Mouse (Mus musculus) olfactory bulb, adult 2 months (tissue): ENCODE measurements around the gene Cntnap2. TPM values are rescaled to one million over a fixed set of nuclear protein-coding genes. Genes with fewer than 3 reads are reported as not detected.

ENCODE experiments used
- H3K27ac ChIP-seq: fragments of 200-500 bp; 2 replicates; pipeline ENCODE4 v1.5.1; 2012; ENCODE audit warnings: low read depth, low read length; ENCODE audit not compliant: insufficient read depth
- H3K4me1 ChIP-seq: fragments of 200-500 bp; 2 replicates; pipeline ENCODE4 v1.6.1; 2012; ENCODE audit warnings: low read length; ENCODE audit not compliant: control insufficient read depth, insufficient read depth
- H3K4me3 ChIP-seq: fragments of 200-500 bp; 2 replicates; pipeline ENCODE4 v1.5.1; 2012; ENCODE audit warnings: mild to moderate bottlenecking, low read depth, low read length, moderate library complexity; ENCODE audit not compliant: insufficient read depth
- CTCF ChIP-seq: fragments of 200-500 bp; IDR thresholded peaks from 2 replicates; pipeline ENCODE4 v1.5.1; 2012; ENCODE audit warnings: low read depth, mild to moderate bottlenecking, low read length, moderate library complexity; ENCODE audit not compliant: insufficient read depth
- POLR2A ChIP-seq: fragments of 200-500 bp; IDR thresholded peaks from 2 replicates; pipeline ENCODE4 v1.6.1; 2012; ENCODE audit warnings: mild to moderate bottlenecking, low read depth, low read length, moderate library complexity; ENCODE audit not compliant: insufficient read depth
- WGBS: fragments of 180-500 bp; shearing (Covaris S2); methylation state at CpG from one replicate; pipeline ENCODE4 v1.1.7; 2018; 5-methylcytosine and 5-hydroxymethylcytosine counted together
- polyA plus RNA-seq: library from polyadenylated mRNA; stranded (reverse); fragments of >200 nt; gene quantifications from 2 replicates; pipeline ENCODE4 v1.2.4, GENCODE M21; 2012; ENCODE audit warnings: low replicate concordance; ENCODE audit not compliant: missing spikeins, insufficient read depth, insufficient read length

Cntnap2 gene
- polyA plus RNA-seq, 1 experiment: not detected

DNA sequence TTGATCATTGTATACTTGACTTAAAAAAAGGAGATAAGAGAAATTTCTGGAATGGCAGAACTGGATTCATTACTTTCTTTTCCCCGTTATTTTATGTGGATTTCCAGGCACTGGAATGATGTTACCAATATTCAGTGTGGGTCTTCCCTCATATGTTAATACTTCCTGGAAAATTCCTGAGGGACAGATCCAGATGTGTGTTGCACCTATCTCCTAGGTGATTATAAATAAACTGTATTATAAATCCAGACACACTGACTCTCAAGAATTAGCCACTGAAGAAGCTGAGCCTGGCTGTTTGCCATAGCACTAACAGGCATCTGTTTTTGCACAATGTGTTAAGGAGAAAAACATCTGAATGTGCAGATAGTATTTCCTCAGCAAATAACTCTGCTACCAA is 231.0 kb downstream of the Cntnap2 start:
- H3K4me3 ChIP-seq: no peak overlapping the region
- 83% methylated on average over 1 of the region's 1 CpGs for WGBS
- no peak overlapping the region for H3K27ac ChIP-seq
- TF ChIP-seq CTCF: no peak
- TF ChIP-seq POLR2A: no peak
- no peaks in the 10 kb centered on the region for H3K4me1 ChIP-seq

DNA sequence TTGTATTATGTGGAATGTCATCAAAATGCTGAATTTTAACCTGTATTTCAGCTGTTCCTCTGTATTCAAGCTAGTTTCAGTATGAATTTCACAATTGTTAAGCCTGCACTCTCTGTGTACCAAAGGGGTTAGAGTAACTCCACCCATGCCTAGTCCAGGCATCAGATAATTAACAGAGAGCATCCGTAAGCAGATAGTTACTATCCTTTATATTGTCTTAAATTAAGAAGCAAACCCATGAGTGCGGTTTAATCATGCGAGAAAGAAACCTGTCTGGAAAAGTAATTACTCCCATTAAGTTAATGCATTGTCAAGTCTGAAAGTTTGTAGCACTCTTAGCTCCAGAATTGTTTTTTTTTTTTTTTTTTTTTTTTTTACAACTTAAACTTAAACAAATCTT is 258.3 kb downstream of the Cntnap2 start:
- H3K4me1 ChIP-seq: no peaks in the 10 kb centered on the region
- H3K4me3 ChIP-seq: no peak overlapping the region
- no peak overlapping the region for H3K27ac ChIP-seq
- TF ChIP-seq CTCF: no peak
- TF ChIP-seq POLR2A: no peak
- WGBS: 66% methylated on average over 3 of the region's 3 CpGs

DNA sequence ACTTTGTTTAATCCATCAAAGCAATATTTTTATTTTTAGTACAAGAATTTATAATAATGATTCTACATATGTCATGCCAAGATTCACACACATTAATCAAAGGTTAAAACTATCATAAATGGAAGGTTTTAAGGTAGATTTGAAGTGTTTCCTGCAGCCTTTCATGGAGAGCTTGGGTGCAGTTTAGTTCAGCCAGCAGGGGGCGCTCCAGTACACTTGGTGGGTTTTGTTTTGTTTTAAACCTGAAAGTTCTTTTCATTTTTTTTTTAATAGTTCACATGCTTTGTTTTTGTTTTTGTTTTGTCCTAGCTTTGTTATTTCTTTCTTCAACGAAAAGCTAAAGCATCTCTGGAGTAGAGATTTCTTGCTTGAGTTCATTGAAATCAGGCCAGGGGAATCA is 264.3 kb downstream of the Cntnap2 start:
- H3K4me3 ChIP-seq: no peak overlapping the region
- no peak overlapping the region for H3K27ac ChIP-seq
- WGBS: 4% methylated on average over 2 of the region's 2 CpGs
- TF ChIP-seq CTCF (no peak), POLR2A (no peak)
- no peaks in the 10 kb centered on the region for H3K4me1 ChIP-seq

DNA sequence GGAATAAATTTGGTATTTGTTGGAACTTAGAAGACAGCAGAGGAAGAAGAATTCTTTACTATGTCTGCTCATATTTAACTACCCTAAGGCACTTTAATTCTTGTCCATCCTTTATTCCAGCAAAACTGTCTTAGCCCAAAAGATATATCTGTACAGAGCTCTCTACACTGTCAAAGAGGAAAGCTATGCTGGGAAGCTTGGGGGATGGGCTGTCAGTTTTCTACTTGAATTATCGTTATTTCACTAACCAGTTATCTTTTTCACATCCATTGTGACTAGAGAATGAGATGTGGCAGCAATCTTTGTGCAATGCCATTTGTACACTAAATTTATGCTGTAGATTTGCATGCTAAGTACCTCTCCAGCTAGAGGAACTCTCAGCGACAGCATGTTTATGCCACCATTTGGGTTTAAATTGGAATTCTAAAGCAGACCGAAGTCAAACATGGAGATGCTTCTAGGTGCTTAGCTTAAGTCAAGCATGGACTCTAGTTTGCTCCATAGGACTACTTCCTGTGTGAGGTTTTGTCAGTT is 268.9 kb downstream of the Cntnap2 start:
- TF ChIP-seq CTCF (no peak), POLR2A (no peak)
- H3K4me3 ChIP-seq: no peak overlapping the region
- H3K4me1 ChIP-seq: no peaks in the 10 kb centered on the region
- 72% methylated on average over 3 of the region's 3 CpGs for WGBS
- no peak overlapping the region for H3K27ac ChIP-seq

DNA sequence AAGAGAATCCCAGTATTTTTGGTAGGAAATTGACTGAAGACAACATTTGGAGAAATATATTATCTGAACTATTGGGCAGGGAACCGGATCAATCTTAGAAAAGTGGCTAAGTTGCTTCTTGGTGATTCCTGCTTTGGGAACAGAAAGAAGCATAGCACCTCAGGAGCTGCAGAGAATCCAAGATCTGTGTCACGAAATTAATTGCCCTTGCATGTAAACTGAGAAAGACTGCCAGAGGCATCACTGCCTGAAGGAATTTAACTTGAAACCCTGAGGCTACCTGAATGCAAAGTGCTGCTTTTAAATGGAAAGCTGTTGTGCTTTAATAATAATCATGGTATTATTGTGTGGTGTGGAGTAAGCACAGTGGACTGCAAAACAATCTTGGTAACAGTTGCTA is 286.2 kb downstream of the Cntnap2 start:
- TF ChIP-seq CTCF: no peak
- Histone ChIP-seq H3K4me3 (no peak overlapping the region), H3K4me1 (no peaks in the 10 kb centered on the region), H3K27ac (no peak overlapping the region)
- 61% methylated on average over 2 of the region's 2 CpGs for WGBS

DNA sequence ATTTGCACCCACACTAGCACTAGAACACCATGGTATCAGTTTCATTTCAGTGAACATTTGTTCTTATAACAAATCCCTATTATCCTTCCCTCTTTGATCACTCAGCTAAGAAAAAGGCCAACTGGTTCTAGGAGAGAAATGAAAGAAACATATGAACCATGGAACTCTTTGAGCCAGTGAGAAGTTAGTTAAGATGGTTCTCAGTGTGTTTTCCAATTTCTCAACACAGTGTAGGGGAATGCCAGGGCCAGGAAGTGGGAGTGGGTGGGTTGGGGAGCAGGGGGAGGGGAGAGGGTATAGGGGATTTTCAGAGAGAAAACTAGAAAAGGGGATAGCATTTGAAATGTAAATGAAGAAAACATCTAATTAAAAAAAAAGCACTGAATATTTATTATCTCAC is 286.8 kb downstream of the Cntnap2 start:
- TF ChIP-seq CTCF: no peak
- TF ChIP-seq POLR2A: no peak

DNA sequence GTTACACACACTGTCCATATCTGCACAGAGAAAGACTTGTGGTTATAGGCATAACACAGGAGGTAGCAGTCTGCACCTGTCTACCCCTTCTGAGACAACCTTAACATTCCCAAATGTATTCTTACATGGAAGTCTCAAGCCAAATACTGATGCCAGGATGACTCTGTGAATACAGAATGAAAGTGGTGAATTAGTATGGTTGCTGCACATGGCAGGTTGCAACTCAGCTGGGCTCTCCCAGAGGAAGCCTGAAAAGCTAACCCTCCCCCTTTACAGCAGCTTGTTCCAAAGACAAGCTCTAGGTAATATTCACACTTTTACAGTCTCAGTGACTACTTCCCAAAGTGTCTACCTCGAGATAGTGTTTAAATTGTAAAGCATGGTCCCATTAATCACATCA is 307.3 kb downstream of the Cntnap2 start:
- 34% methylated on average over 1 of the region's 1 CpGs for WGBS
- no peak overlapping the region for H3K27ac ChIP-seq
- no peak for TF ChIP-seq CTCF
- no peak for TF ChIP-seq POLR2A

More for the DNA sequence above, 286.8 kb downstream of the Cntnap2 start:
- no peaks in the 10 kb centered on the region for H3K4me1 ChIP-seq
- H3K4me3 ChIP-seq: no peak overlapping the region
- H3K27ac ChIP-seq: no peak overlapping the region

DNA sequence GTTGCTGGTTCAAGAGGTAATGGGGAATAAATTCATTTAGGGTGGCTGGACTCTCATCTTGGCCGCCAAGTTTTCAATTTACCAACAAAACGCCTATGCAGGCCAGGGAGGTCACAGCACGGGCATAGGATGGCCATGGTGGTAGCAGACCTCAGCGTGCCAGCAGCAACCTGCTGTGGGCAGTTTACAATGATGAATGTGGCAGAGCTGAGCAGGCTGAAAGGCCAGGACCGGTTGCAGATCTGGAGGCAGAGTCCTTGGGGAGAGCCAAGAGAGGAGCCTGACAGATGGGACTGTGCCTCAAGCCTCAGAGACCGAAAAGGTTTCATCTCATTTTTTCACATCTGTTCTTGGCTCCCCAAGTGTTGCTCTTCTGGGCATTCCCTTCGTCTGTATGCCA is 322.0 kb downstream of the Cntnap2 start:
- no peak for TF ChIP-seq POLR2A
- no peak for TF ChIP-seq CTCF
- WGBS: 76% methylated on average over 7 of the region's 7 CpGs

More for the DNA sequence above, 307.3 kb downstream of the Cntnap2 start:
- H3K4me3 ChIP-seq: no peak overlapping the region
- no peaks in the 10 kb centered on the region for H3K4me1 ChIP-seq

DNA sequence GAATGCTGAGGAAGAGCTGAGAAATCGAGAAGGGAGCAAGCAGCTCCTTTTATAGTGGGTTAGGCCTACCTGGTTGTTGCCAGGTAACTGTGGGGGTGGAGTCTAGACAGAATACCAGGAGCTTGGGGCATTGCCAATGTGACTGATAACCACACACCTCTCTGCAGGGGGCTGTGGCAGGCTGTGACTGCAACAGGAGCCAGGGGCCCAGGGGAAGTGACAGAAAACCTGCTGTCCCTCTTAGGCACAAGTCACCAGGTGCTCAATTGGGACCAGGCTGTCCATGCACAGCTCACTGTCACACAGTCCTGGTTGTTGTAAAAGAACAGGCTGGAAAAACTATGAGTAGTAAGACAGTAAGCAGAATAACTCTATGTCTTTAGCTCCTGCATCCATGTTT is 329.9 kb downstream of the Cntnap2 start:
- H3K27ac ChIP-seq: no peak overlapping the region

More for the DNA sequence above, 322.0 kb downstream of the Cntnap2 start:
- Histone ChIP-seq H3K27ac (no peak overlapping the region), H3K4me3 (no peak overlapping the region), H3K4me1 (no peaks in the 10 kb centered on the region)

DNA sequence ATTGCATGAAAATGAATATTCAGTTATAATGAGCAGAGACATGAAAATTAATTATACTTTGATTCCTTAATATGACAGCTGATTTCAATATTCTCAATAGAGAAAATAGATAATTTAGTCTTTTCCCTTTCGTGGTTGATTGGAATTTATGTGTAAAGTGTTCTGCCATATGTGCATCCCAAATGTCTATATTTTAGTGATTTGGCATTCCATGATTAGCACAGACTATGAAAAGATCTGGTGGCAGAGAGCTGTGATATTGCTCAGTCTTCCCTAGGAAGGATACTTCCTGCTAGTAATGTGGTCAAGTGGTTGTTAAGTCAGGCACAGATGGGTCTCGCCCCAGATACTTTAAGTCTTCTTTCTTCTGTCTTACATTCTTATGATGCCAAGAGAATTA is 354.5 kb downstream of the Cntnap2 start:
- 91% methylated on average over 2 of the region's 2 CpGs for WGBS
- TF ChIP-seq POLR2A (no peak), CTCF (no peak)

More for the DNA sequence above, 329.9 kb downstream of the Cntnap2 start:
- H3K4me3 ChIP-seq: no peak overlapping the region
- WGBS: 53% methylated on average over 1 of the region's 1 CpGs
- TF ChIP-seq CTCF (no peak), POLR2A (no peak)
- no peaks in the 10 kb centered on the region for H3K4me1 ChIP-seq

More for the DNA sequence above, 354.5 kb downstream of the Cntnap2 start:
- Histone ChIP-seq H3K27ac (no peak overlapping the region), H3K4me1 (no peaks in the 10 kb centered on the region), H3K4me3 (no peak overlapping the region)
